In genomic region chr15:79543968-79544367, GRCm38 (mm10) we compare ENCODE assay signal across 8 mouse cellular contexts. TPM values are rescaled to one million over a fixed set of nuclear protein-coding genes. Genes with fewer than 3 reads are reported as not detected.
DNase-seq lines count a peak whose midpoint lies in the region; ATAC-seq and TF ChIP-seq lines count a peak whose summit lies in the region.
"Had no signal": no experiment of that assay in that cellular context is flagged by ENCODE, and none has a peak within 500 bp of the region (broad histone marks: within the 10 kb centered on the region; RNA-seq: fewer than 3 reads in every experiment).

No protein-coding gene starts in this region.

- DNase-seq in lung, embryonic 14.5 days, result no peak
- no peak for DNase-seq in lung, postnatal 4 days
- no peak for DNase-seq in liver, embryonic 13.5 days
- no peak for DNase-seq in right cerebral cortex, adult 18-20 months
- DNase-seq in urinary bladder, adult 2 months (ENCODE audit: low spot score), result no peak
- DNase-seq: cerebellum, adult 8-10 months had no signal

- no peaks in the 10 kb centered on the region; the same call in 1 of the 2 replicates for H3K9me3 ChIP-seq in lung, embryonic 14.5 days (ENCODE audit: low read depth, low read length)
- H3K9me3 ChIP-seq in forebrain, embryonic 16.5 days (ENCODE audit: control insufficient read depth, low read length), result no peaks in the 10 kb centered on the region
- no peaks in the 10 kb centered on the region for H3K9me3 ChIP-seq in liver, embryonic 13.5 days (replicated peaks)
- no peaks in the 10 kb centered on the region for H3K9me3 ChIP-seq in stomach, embryonic 16.5 days (replicated peaks; ENCODE audit: control insufficient read depth, low read length)

- WGBS in lung, embryonic 14.5 days, result 87% methylated on average over 3 of the region's 3 CpGs
- 93% methylated on average over 3 of the region's 3 CpGs for WGBS in forebrain, embryonic 16.5 days
- 86% methylated on average over 3 of the region's 3 CpGs for WGBS in liver, embryonic 13.5 days (ENCODE audit: insufficient replicate concordance)
- 92% methylated on average over 3 of the region's 3 CpGs for WGBS in stomach, embryonic 16.5 days

- H3K27ac ChIP-seq in lung, embryonic 14.5 days (ENCODE audit: low read depth), result no peak overlapping the region
- H3K27ac ChIP-seq in forebrain, embryonic 16.5 days (ENCODE audit: low read length), result no peak overlapping the region
- H3K27ac ChIP-seq in liver, embryonic 13.5 days, result no peak overlapping the region
- H3K27ac ChIP-seq in stomach, embryonic 16.5 days (ENCODE audit: low read length), result no peak overlapping the region

- no peak for TF ChIP-seq CTCF in lung, embryonic 14.5 days (IDR thresholded peaks at IDR 0.05; ENCODE audit: low read depth)

- ATAC-seq in lung, embryonic 14.5 days (ENCODE audit: insufficient read depth), result no peak
- ATAC-seq in forebrain, embryonic 16.5 days, result no peak
- ATAC-seq in liver, embryonic 13.5 days (ENCODE audit: low read depth), result no peak
- ATAC-seq in stomach, embryonic 16.5 days (ENCODE audit: insufficient read depth, low FRiP score), result no peak

- H3K4me3 ChIP-seq in lung, embryonic 14.5 days (ENCODE audit: low read depth, low read length), result peak overlapping the region; percentile 96
- H3K4me3 ChIP-seq in forebrain, embryonic 16.5 days (replicated peaks; ENCODE audit: low read length), result 0 out of 2 replicates have a peak overlapping the region, but pooled peaks have one; percentile 0
- peak overlapping the region; percentile 90 for H3K4me3 ChIP-seq in liver, embryonic 13.5 days (replicated peaks)
- H3K4me3 ChIP-seq in stomach, embryonic 16.5 days (replicated peaks; ENCODE audit: low read length), result peak overlapping the region; percentile 94

- no peaks in the 10 kb centered on the region for H3K27me3 ChIP-seq in lung, embryonic 14.5 days (ENCODE audit: insufficient read depth, low read length)
- no peaks in the 10 kb centered on the region for H3K27me3 ChIP-seq in forebrain, embryonic 16.5 days (replicated peaks; ENCODE audit: control insufficient read depth, insufficient read depth, low read length)
- no peaks in the 10 kb centered on the region for H3K27me3 ChIP-seq in liver, embryonic 13.5 days
- no peaks in the 10 kb centered on the region; the same call in 1 of the 2 replicates for H3K27me3 ChIP-seq in stomach, embryonic 16.5 days (ENCODE audit: control insufficient read depth, insufficient read depth, low read length)

- H3K9ac ChIP-seq in lung, embryonic 14.5 days, result no peak overlapping the region
- no peak overlapping the region for H3K9ac ChIP-seq in forebrain, embryonic 16.5 days (replicated peaks; ENCODE audit: low read depth, low read length)
- peak overlapping the region; percentile 89 for H3K9ac ChIP-seq in liver, embryonic 13.5 days
- H3K9ac ChIP-seq in stomach, embryonic 16.5 days (ENCODE audit: low read length), result no peak overlapping the region

- peak overlapping the region; percentile 66 for H3K4me2 ChIP-seq in lung, embryonic 14.5 days
- peak overlapping the region; percentile 90 for H3K4me2 ChIP-seq in forebrain, embryonic 16.5 days (ENCODE audit: low read length)
- peak overlapping the region; percentile 90 for H3K4me2 ChIP-seq in liver, embryonic 13.5 days
- H3K4me2 ChIP-seq in stomach, embryonic 16.5 days (ENCODE audit: low read depth, low read length), result peak overlapping the region; percentile 74

- peaks cover 15% of the 10 kb centered on the region; the same call in 1 of the 2 replicates for H3K4me1 ChIP-seq in lung, embryonic 14.5 days (ENCODE audit: insufficient read depth)
- peaks cover 24% of the 10 kb centered on the region for H3K4me1 ChIP-seq in forebrain, embryonic 16.5 days (replicated peaks; ENCODE audit: control insufficient read depth, insufficient read depth, low read length)
- peaks cover 34% of the 10 kb centered on the region for H3K4me1 ChIP-seq in liver, embryonic 13.5 days (replicated peaks)
- H3K4me1 ChIP-seq in stomach, embryonic 16.5 days (ENCODE audit: control insufficient read depth, insufficient read depth, low read length), result peaks cover 19% of the 10 kb centered on the region

- peaks cover 58% of the 10 kb centered on the region for H3K36me3 ChIP-seq in lung, embryonic 14.5 days (ENCODE audit: insufficient read depth)
- peaks cover 41% of the 10 kb centered on the region for H3K36me3 ChIP-seq in forebrain, embryonic 16.5 days (ENCODE audit: control insufficient read depth, insufficient read depth)
- H3K36me3 ChIP-seq in liver, embryonic 13.5 days, result peaks cover 54% of the 10 kb centered on the region
- peaks cover 23% of the 10 kb centered on the region for H3K36me3 ChIP-seq in stomach, embryonic 16.5 days (ENCODE audit: control insufficient read depth, insufficient read depth, low read length)

RNA-seq across cellular contexts. Expression of gene Ddx17, which starts 2.6 kb away (rescaled TPM):
- polyA plus RNA-seq in lung, embryonic 14.5 days (2014; fragmentation: Nextera tagmentation; extraction: Ambion mirVana), result 78.9 and 83.8 TPM in 2 replicates
- polyA plus RNA-seq in forebrain, embryonic 16.5 days (2015; fragmentation: Nextera tagmentation; extraction: Ambion mirVana), result 60.2 and 63.3 TPM in 2 replicates
- polyA plus RNA-seq in liver, embryonic 13.5 days (2015; fragmentation: Nextera tagmentation; extraction: Ambion mirVana), result 12.1 and 12.6 TPM in 2 replicates
- polyA plus RNA-seq in stomach, embryonic 16.5 days (2015; fragmentation: Nextera tagmentation; extraction: Ambion mirVana), result 39.6 and 42.0 TPM in 2 replicates
- polyA plus RNA-seq in urinary bladder, adult 2 months (2012; rRNA removed), result 363 and 536 TPM in 2 replicates

RNA-seq across cellular contexts. Expression of gene Kdelr3, which starts 27.8 kb away (rescaled TPM):
- 60.3 and 68.2 TPM in 2 replicates for polyA plus RNA-seq in lung, embryonic 14.5 days (2014; fragmentation: Nextera tagmentation; extraction: Ambion mirVana)
- polyA plus RNA-seq in forebrain, embryonic 16.5 days (2015; fragmentation: Nextera tagmentation; extraction: Ambion mirVana), result 4.8 and 8.7 TPM in 2 replicates
- polyA plus RNA-seq in liver, embryonic 13.5 days (2015; fragmentation: Nextera tagmentation; extraction: Ambion mirVana), result 6.2 and 6.4 TPM in 2 replicates
- polyA plus RNA-seq in stomach, embryonic 16.5 days (2015; fragmentation: Nextera tagmentation; extraction: Ambion mirVana), result 109 and 111 TPM in 2 replicates
- 48.5 and 54.9 TPM in 2 replicates for polyA plus RNA-seq in urinary bladder, adult 2 months (2012; rRNA removed)

RNA-seq across cellular contexts. Expression of gene Kcnj4, which starts 38.9 kb away (rescaled TPM):
- not detected in 2 replicates for polyA plus RNA-seq in lung, embryonic 14.5 days (2014; fragmentation: Nextera tagmentation; extraction: Ambion mirVana)
- 0.11 and 0.43 TPM in 2 replicates for polyA plus RNA-seq in forebrain, embryonic 16.5 days (2015; fragmentation: Nextera tagmentation; extraction: Ambion mirVana)
- polyA plus RNA-seq in liver, embryonic 13.5 days (2015; fragmentation: Nextera tagmentation; extraction: Ambion mirVana), result not detected in 2 replicates
- polyA plus RNA-seq in stomach, embryonic 16.5 days (2015; fragmentation: Nextera tagmentation; extraction: Ambion mirVana), result not detected in 2 replicates
- 0.04 and 0.07 TPM in 2 replicates for polyA plus RNA-seq in urinary bladder, adult 2 months (2012; rRNA removed)

Comparison
In these comparisons a context has a peak if more than half of its experiments do, and no peak if none do; other contexts are left out.
1. H3K4me3 ChIP-seq: peak in every context shown above with its lines; median percentile 96 in lung, embryonic 14.5 days; 94 in stomach, embryonic 16.5 days; 90 in liver, embryonic 13.5 days; 0 in forebrain, embryonic 16.5 days.